Comparison of ENCODE assay signal across 8 mouse cellular contexts in genomic region chr8:122229819-122230711, GRCm38 (mm10). TPM values are rescaled to one million over a fixed set of nuclear protein-coding genes. Genes with fewer than 3 reads are reported as not detected.
DNase-seq lines count a peak whose midpoint lies in the region; ATAC-seq and TF ChIP-seq lines count a peak whose summit lies in the region.

No protein-coding gene starts in this region.

- peak overlapping the region; percentile 42; the same call in 1 of the 2 replicates for H3K9ac ChIP-seq in liver, adult 2 months (ENCODE audit: low read depth, low read length)
- H3K9ac ChIP-seq in forebrain, embryonic 14.5 days (ENCODE audit: low read length) = peak overlapping the region; percentile 52
- peak overlapping the region; percentile 60 for H3K9ac ChIP-seq in hindbrain, embryonic 14.5 days
- H3K9ac ChIP-seq in lung, embryonic 14.5 days = peak overlapping the region; percentile 52
- H3K9ac ChIP-seq in stomach, embryonic 16.5 days (ENCODE audit: low read length) = peak overlapping the region; percentile 71

- DNase-seq in liver, adult 2 months (ENCODE audit: extremely low read depth, low read depth, low spot score) = no peak
- DNase-seq in liver = no peak
- peak; percentile 45 for DNase-seq in brain, adult 2 months (ENCODE audit: low read depth, low spot score)
- no peak for DNase-seq in forebrain, embryonic 14.5 days (ENCODE audit: low spot score)
- DNase-seq in hindbrain, embryonic 14.5 days (ENCODE audit: low spot score) = no peak
- DNase-seq in lung, embryonic 14.5 days = peak; percentile 51
- DNase-seq in layer of hippocampus, postnatal 25 days (ENCODE audit: extremely low spot score in 1 of 2, low spot score in 1 of 2) = no peak

- H3K4me2 ChIP-seq in forebrain, embryonic 14.5 days (ENCODE audit: low read length) = peak overlapping the region; percentile 91
- peak overlapping the region; percentile 78 for H3K4me2 ChIP-seq in hindbrain, embryonic 14.5 days (replicated peaks)
- peak overlapping the region; percentile 96 for H3K4me2 ChIP-seq in lung, embryonic 14.5 days
- H3K4me2 ChIP-seq in stomach, embryonic 16.5 days (ENCODE audit: low read depth, low read length) = peak overlapping the region; percentile 96

- no peak overlapping the region for H3K27ac ChIP-seq in liver, adult 2 months (replicated peaks; ENCODE audit: insufficient read depth, low read depth, low read length)
- no peak overlapping the region for H3K27ac ChIP-seq in forebrain, embryonic 14.5 days (ENCODE audit: low read depth, low read length)
- no peak overlapping the region for H3K27ac ChIP-seq in hindbrain, embryonic 14.5 days
- H3K27ac ChIP-seq in lung, embryonic 14.5 days (ENCODE audit: low read depth) = no peak overlapping the region
- no peak overlapping the region for H3K27ac ChIP-seq in stomach, embryonic 16.5 days (ENCODE audit: low read length)

- TF ChIP-seq POLR2A in liver, adult 2 months (IDR thresholded peaks at IDR 0.05; ENCODE audit: extremely low read depth, insufficient read depth, low read length) = no peak

- WGBS in liver, adult 2 months = 4% methylated on average over 79 of the region's 98 CpGs
- WGBS in forebrain, embryonic 14.5 days = 1% methylated on average over 87 of the region's 98 CpGs
- WGBS in hindbrain, embryonic 14.5 days = under 1% methylated on average over 77 of the region's 98 CpGs
- WGBS in lung, embryonic 14.5 days = under 1% methylated on average over 82 of the region's 98 CpGs
- 2% methylated on average over 83 of the region's 98 CpGs for WGBS in stomach, embryonic 16.5 days

- TF ChIP-seq CTCF in liver, adult 2 months (IDR thresholded peaks at IDR 0.05; ENCODE audit: low read depth, low read length) = no peak
- no peak for TF ChIP-seq CTCF in lung, embryonic 14.5 days (IDR thresholded peaks at IDR 0.05; ENCODE audit: low read depth)

- H3K4me3 ChIP-seq in liver, adult 2 months (ENCODE audit: insufficient read depth, low read depth, low read length) = peak overlapping the region; percentile 41
- H3K4me3 ChIP-seq in forebrain, embryonic 14.5 days (ENCODE audit: low read depth, low read length) = peak overlapping the region; percentile 40
- peak overlapping the region; percentile 39 for H3K4me3 ChIP-seq in hindbrain, embryonic 14.5 days (replicated peaks; ENCODE audit: low read length)
- H3K4me3 ChIP-seq in lung, embryonic 14.5 days (ENCODE audit: low read depth, low read length) = peak overlapping the region; percentile 55
- peak overlapping the region; percentile 60 for H3K4me3 ChIP-seq in stomach, embryonic 16.5 days (replicated peaks; ENCODE audit: low read length)

- no peaks in the 10 kb centered on the region for H3K9me3 ChIP-seq in forebrain, embryonic 14.5 days (replicated peaks; ENCODE audit: control insufficient read depth, low read length)
- H3K9me3 ChIP-seq in hindbrain, embryonic 14.5 days (ENCODE audit: control insufficient read depth, low read length) = no peaks in the 10 kb centered on the region
- H3K9me3 ChIP-seq in lung, embryonic 14.5 days (ENCODE audit: low read depth, low read length) = no peaks in the 10 kb centered on the region
- no peaks in the 10 kb centered on the region for H3K9me3 ChIP-seq in stomach, embryonic 16.5 days (replicated peaks; ENCODE audit: control insufficient read depth, low read length)

- no peaks in the 10 kb centered on the region for H3K4me1 ChIP-seq in liver, adult 2 months (ENCODE audit: control insufficient read depth, insufficient read depth, low read length)
- H3K4me1 ChIP-seq in forebrain, embryonic 14.5 days (ENCODE audit: control insufficient read depth, insufficient read depth, low read length) = 0 out of 2 replicates have a peak, but pooled peaks cover 3% of the 10 kb centered on the region
- 0 out of 2 replicates have a peak, but pooled peaks cover 8% of the 10 kb centered on the region for H3K4me1 ChIP-seq in hindbrain, embryonic 14.5 days (replicated peaks; ENCODE audit: control insufficient read depth, insufficient read depth, low read length)
- H3K4me1 ChIP-seq in lung, embryonic 14.5 days (ENCODE audit: insufficient read depth) = peaks cover 7% of the 10 kb centered on the region
- peaks cover 11% of the 10 kb centered on the region for H3K4me1 ChIP-seq in stomach, embryonic 16.5 days (ENCODE audit: control insufficient read depth, insufficient read depth, low read length)

- H3K36me3 ChIP-seq in liver, adult 2 months (ENCODE audit: control insufficient read depth, insufficient read depth, low read length) = no peaks in the 10 kb centered on the region
- H3K36me3 ChIP-seq in forebrain, embryonic 14.5 days (ENCODE audit: control insufficient read depth, insufficient read depth, low read length) = no peaks in the 10 kb centered on the region
- no peaks in the 10 kb centered on the region for H3K36me3 ChIP-seq in hindbrain, embryonic 14.5 days (replicated peaks; ENCODE audit: control insufficient read depth, insufficient read depth)
- no peaks in the 10 kb centered on the region for H3K36me3 ChIP-seq in lung, embryonic 14.5 days (ENCODE audit: insufficient read depth)
- no peaks in the 10 kb centered on the region for H3K36me3 ChIP-seq in stomach, embryonic 16.5 days (ENCODE audit: control insufficient read depth, insufficient read depth, low read length)

- no peaks in the 10 kb centered on the region for H3K79me2 ChIP-seq in liver, adult 2 months (ENCODE audit: control insufficient read depth, insufficient read depth, low read length)

- H3K27me3 ChIP-seq in liver, adult 2 months (ENCODE audit: control insufficient read depth, insufficient read depth, low read length) = peaks cover 3% of the 10 kb centered on the region; the same call in 1 of the 2 replicates
- peaks cover 33% of the 10 kb centered on the region for H3K27me3 ChIP-seq in forebrain, embryonic 14.5 days (replicated peaks; ENCODE audit: control insufficient read depth, insufficient read depth, low read length)
- peaks cover 37% of the 10 kb centered on the region for H3K27me3 ChIP-seq in hindbrain, embryonic 14.5 days (ENCODE audit: control insufficient read depth, insufficient read depth, low read length)
- H3K27me3 ChIP-seq in lung, embryonic 14.5 days (ENCODE audit: insufficient read depth, low read length) = peaks cover 31% of the 10 kb centered on the region
- H3K27me3 ChIP-seq in stomach, embryonic 16.5 days (ENCODE audit: control insufficient read depth, insufficient read depth, low read length) = peaks cover 36% of the 10 kb centered on the region

- ATAC-seq in forebrain, embryonic 14.5 days = peak; percentile 50; the same call in 1 of the 2 replicates
- ATAC-seq in hindbrain, embryonic 14.5 days (ENCODE audit: low FRiP score) = peak; percentile 29; the same call in 1 of the 2 replicates
- ATAC-seq in lung, embryonic 14.5 days (ENCODE audit: insufficient read depth) = peak; percentile 42
- ATAC-seq in stomach, embryonic 16.5 days (ENCODE audit: insufficient read depth, low FRiP score) = peak; percentile 38; the same call in 1 of the 2 replicates

RNA-seq across cellular contexts. Expression of gene Zfpm1, which starts 51.9 kb away (rescaled TPM):
- total RNA-seq in liver, adult 2 months (2014; rRNA removed) = 7.9 and 8.4 TPM in 2 replicates
- polyA plus RNA-seq in liver, adult 2 months (2012; rRNA removed) = 56.5 and 67.5 TPM in 2 replicates
- polyA plus RNA-seq in forebrain, embryonic 14.5 days (2014; fragmentation: Nextera tagmentation; extraction: Ambion mirVana) = 0.41 and 0.47 TPM in 2 replicates
- polyA plus RNA-seq in hindbrain, embryonic 14.5 days (2014; fragmentation: Nextera tagmentation; extraction: Ambion mirVana) = 1.8 and 2.0 TPM in 2 replicates
- polyA plus RNA-seq in lung, embryonic 14.5 days (2014; fragmentation: Nextera tagmentation; extraction: Ambion mirVana) = 2.7 and 2.9 TPM in 2 replicates
- polyA plus RNA-seq in stomach, embryonic 16.5 days (2015; fragmentation: Nextera tagmentation; extraction: Ambion mirVana) = 2.0 and 2.1 TPM in 2 replicates
- 10 to 100 TPM; 37.8 to 43.4 TPM for total RNA-seq in layer of hippocampus, postnatal 25 days (2021)

Comparison
In these comparisons a context has a peak if more than half of its experiments do, and no peak if none do; other contexts are left out.
1. DNase-seq: peak in brain, adult 2 months (single experiment) and lung, embryonic 14.5 days (single experiment); none in liver, adult 2 months (single experiment), liver (single experiment), forebrain, embryonic 14.5 days (single experiment), hindbrain, embryonic 14.5 days (single experiment) and layer of hippocampus, postnatal 25 days (0 of 2).
2. RNA of gene Zfpm1, which starts 51.9 kb away (polyA plus RNA-seq): 56.5 to 67.5 TPM in liver, adult 2 months; 2.7 to 2.9 TPM in lung, embryonic 14.5 days, 2.0 to 2.1 TPM in stomach, embryonic 16.5 days, 1.8 to 2.0 TPM in hindbrain, embryonic 14.5 days and 0.41 to 0.47 TPM in forebrain, embryonic 14.5 days; every median in the first group is over 10 times any median in the second.
3. Peak in every context shown above with its lines, with median percentiles within 50 percentile points of each other: H3K4me3 ChIP-seq, H3K9ac ChIP-seq, ATAC-seq and H3K4me2 ChIP-seq.